Comparison of ENCODE assay signal across 8 mouse cellular contexts in the genomic region with DNA sequence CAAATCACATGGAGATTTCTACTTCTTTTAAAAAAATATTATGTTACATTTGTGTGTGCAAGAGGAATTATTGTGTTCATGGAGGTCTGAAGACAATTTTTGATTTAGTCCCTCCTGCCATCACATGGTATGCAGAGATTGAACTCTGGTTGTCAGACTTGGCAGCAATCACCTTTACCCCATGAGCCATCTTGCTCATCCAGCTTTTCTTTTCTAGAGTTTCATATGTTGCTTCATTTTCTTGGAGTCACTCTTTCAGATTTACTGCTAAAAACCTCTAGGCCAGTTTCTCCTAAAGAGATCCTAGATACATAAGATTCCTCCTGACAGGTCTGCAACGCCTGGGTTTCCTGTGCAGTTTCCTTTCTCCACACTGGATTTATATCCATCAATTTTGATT. TPM values are rescaled to one million over a fixed set of nuclear protein-coding genes. Genes with fewer than 3 reads are reported as not detected.
DNase-seq lines count a peak whose midpoint lies in the region; ATAC-seq lines count a peak whose summit lies in the region.

No protein-coding gene starts in this region.

- intact Hi-C loops in gastrocnemius, postnatal 36 days (cut with DNase I) = no loop called here

- peak; percentile 60 for DNase-seq in cerebellum, adult 9-10 months
- no peak for DNase-seq in neural tube, embryonic 11.5 days (ENCODE audit: low spot score)
- no peak for DNase-seq in neural tube, embryonic 10.5 days (ENCODE audit: extremely low spot score, low spot score)
- no peak for DNase-seq in ovary, postnatal 10 days (ENCODE audit: low spot score)
- no peak for DNase-seq in gastrocnemius, postnatal 36 days
- DNase-seq in left cerebral cortex, adult 11 months (ENCODE audit: low spot score) = no peak

- H3K4me1 ChIP-seq in neural tube, embryonic 11.5 days (ENCODE audit: control insufficient read depth, insufficient read depth, low read length) = peaks cover 13% of the 10 kb centered on the region
- peaks cover 21% of the 10 kb centered on the region for H3K4me1 ChIP-seq in liver, embryonic 16.5 days (ENCODE audit: control insufficient read depth, low read depth, low read length)

- no peak overlapping the region for H3K27ac ChIP-seq in neural tube, embryonic 11.5 days (ENCODE audit: low read depth, low read length)
- peak overlapping the region; percentile 77 for H3K27ac ChIP-seq in liver, embryonic 16.5 days (ENCODE audit: low read length)

- ATAC-seq in cerebellum, adult (ENCODE audit: insufficient number of reproducible peaks, low FRiP score, low TSS enrichment) = no peak
- no peak for ATAC-seq in neural tube, embryonic 11.5 days (ENCODE audit: insufficient read depth, low FRiP score, low TSS enrichment)
- ATAC-seq in liver, embryonic 16.5 days (ENCODE audit: low read depth) = no peak

- no peak overlapping the region for H3K4me3 ChIP-seq in neural tube, embryonic 11.5 days (ENCODE audit: low read depth, low read length)
- no peak overlapping the region for H3K4me3 ChIP-seq in liver, embryonic 16.5 days (ENCODE audit: low read depth, low read length)

- peak overlapping the region; percentile 39; the same call in 1 of the 2 replicates for H3K9ac ChIP-seq in neural tube, embryonic 11.5 days (ENCODE audit: low read length)
- no peak overlapping the region for H3K9ac ChIP-seq in liver, embryonic 16.5 days (ENCODE audit: low read depth, low read length)

- WGBS in neural tube, embryonic 11.5 days = 68% methylated on average over 1 of the region's 1 CpGs
- WGBS in liver, embryonic 16.5 days (ENCODE audit: insufficient replicate concordance) = 26% methylated on average over 1 of the region's 1 CpGs

- H3K27me3 ChIP-seq in neural tube, embryonic 11.5 days (ENCODE audit: control insufficient read depth, insufficient read depth, low read length) = no peaks in the 10 kb centered on the region
- no peaks in the 10 kb centered on the region for H3K27me3 ChIP-seq in liver, embryonic 16.5 days (ENCODE audit: control insufficient read depth, insufficient read depth, low read depth, low read length)

- peak overlapping the region; percentile 85 for H3K4me2 ChIP-seq in neural tube, embryonic 11.5 days (ENCODE audit: low read depth)
- peak overlapping the region; percentile 97 for H3K4me2 ChIP-seq in liver, embryonic 16.5 days (ENCODE audit: low read depth, low read length)

- no peaks in the 10 kb centered on the region for H3K9me3 ChIP-seq in neural tube, embryonic 11.5 days (ENCODE audit: control insufficient read depth, low read length)
- H3K9me3 ChIP-seq in liver, embryonic 16.5 days (replicated peaks; ENCODE audit: control insufficient read depth, low read length) = no peaks in the 10 kb centered on the region

- no peaks in the 10 kb centered on the region for H3K36me3 ChIP-seq in neural tube, embryonic 11.5 days (ENCODE audit: control insufficient read depth, insufficient read depth, low read length)
- no peaks in the 10 kb centered on the region for H3K36me3 ChIP-seq in liver, embryonic 16.5 days (ENCODE audit: control insufficient read depth, insufficient read depth)

RNA-seq across cellular contexts. Expression of a gene that starts 7.3 kb away (rescaled TPM):
- 13.7 and 14.1 TPM in 2 replicates for polyA plus RNA-seq in neural tube, embryonic 11.5 days (2014; fragmentation: Nextera tagmentation; extraction: Ambion mirVana)
- polyA plus RNA-seq in liver, embryonic 16.5 days (2015; fragmentation: Nextera tagmentation; extraction: Ambion mirVana) = 6.3 and 9.2 TPM in 2 replicates
- 100 to 1,000 TPM; 167 to 181 TPM for total RNA-seq in gastrocnemius, postnatal 36 days (2021)

RNA-seq across cellular contexts. Expression of a gene that starts 49.0 kb away (rescaled TPM):
- polyA plus RNA-seq in neural tube, embryonic 11.5 days (2014; fragmentation: Nextera tagmentation; extraction: Ambion mirVana) = 15.8 and 15.9 TPM in 2 replicates
- polyA plus RNA-seq in liver, embryonic 16.5 days (2015; fragmentation: Nextera tagmentation; extraction: Ambion mirVana) = 11.7 and 14.9 TPM in 2 replicates
- 100 to 1,000 TPM in 1 of 2 experiments, 10 to 100 TPM in 1; 90.3 to 144 TPM for total RNA-seq in gastrocnemius, postnatal 36 days (2021)
